Mouse (Mus musculus): ENCODE measurements at regions not wholly inside any gene's neighbourhood (a gene's known extent, or its start where the extent isn't known, plus 50 kb on each side); places are given as distances from the start of the nearest gene placed in this dataset.

- TF ChIP-seq GATA1 (IDR thresholded peaks at IDR 0.05; ENCODE audit: borderline replicate concordance, low read length) (no peak), FLI1 (IDR thresholded peaks at IDR 0.05; ENCODE audit: low read length) (no peak)
Observed at GRCm38 (mm10) chr19:54252145-54252664, 208.3 kb downstream of the Adra2a start.

All from megakaryocyte, embryonic 14.5 days (primary cell).